Mouse (Mus musculus) lung, adult 2 months (tissue): ENCODE measurements around the gene Espl1. TPM values are rescaled to one million over a fixed set of nuclear protein-coding genes. Genes with fewer than 3 reads are reported as not detected.
A peak's percentile ranks its signal among the peaks of the same experiment; 100 is the strongest.

Experiments
- DNase-seq: peaks from one replicate; pipeline ENCODE4 v3.0.0; 2022
- H3K4me1 ChIP-seq: fragments of 200-500 bp; 2 replicates; pipeline ENCODE4 v1.6.1; 2011; ENCODE audit warnings: low read length; ENCODE audit not compliant: control insufficient read depth, insufficient read depth
- H3K4me3 ChIP-seq: fragments of 200-500 bp; replicated peaks from 2 replicates; pipeline ENCODE3; 2011; ENCODE audit warnings: low read depth, mild to moderate bottlenecking, control low read depth, low read length; ENCODE audit errors: extremely low read depth
- CTCF ChIP-seq: fragments of 200-500 bp; IDR thresholded peaks from 2 replicates; pipeline ENCODE4 v1.5.1; 2011; ENCODE audit warnings: mild to moderate bottlenecking, low read length, control low read depth; ENCODE audit not compliant: insufficient read depth
- POLR2A ChIP-seq: fragments of 200-500 bp; IDR thresholded peaks from 2 replicates; pipeline ENCODE4 v1.6.1; 2011; ENCODE audit warnings: low read depth, mild to moderate bottlenecking, control low read depth, low read length, borderline replicate concordance; ENCODE audit errors: extremely low read depth
- whole genome bisulfite sequencing: fragments of 180-500 bp; shearing (Covaris S2); methylation state at CpG from one replicate; pipeline ENCODE4 v1.1.7; 2018; 5-methylcytosine and 5-hydroxymethylcytosine counted together
- polyA plus RNA-seq: library from polyadenylated mRNA; depleted of rRNA; stranded (reverse); fragments of >200 nt; gene quantifications from 2 replicates; pipeline ENCODE4 v1.2.3, GENCODE M21; 2012

Espl1 gene
- polyA plus RNA-seq, 1 experiment: 3.8 TPM

DNA sequence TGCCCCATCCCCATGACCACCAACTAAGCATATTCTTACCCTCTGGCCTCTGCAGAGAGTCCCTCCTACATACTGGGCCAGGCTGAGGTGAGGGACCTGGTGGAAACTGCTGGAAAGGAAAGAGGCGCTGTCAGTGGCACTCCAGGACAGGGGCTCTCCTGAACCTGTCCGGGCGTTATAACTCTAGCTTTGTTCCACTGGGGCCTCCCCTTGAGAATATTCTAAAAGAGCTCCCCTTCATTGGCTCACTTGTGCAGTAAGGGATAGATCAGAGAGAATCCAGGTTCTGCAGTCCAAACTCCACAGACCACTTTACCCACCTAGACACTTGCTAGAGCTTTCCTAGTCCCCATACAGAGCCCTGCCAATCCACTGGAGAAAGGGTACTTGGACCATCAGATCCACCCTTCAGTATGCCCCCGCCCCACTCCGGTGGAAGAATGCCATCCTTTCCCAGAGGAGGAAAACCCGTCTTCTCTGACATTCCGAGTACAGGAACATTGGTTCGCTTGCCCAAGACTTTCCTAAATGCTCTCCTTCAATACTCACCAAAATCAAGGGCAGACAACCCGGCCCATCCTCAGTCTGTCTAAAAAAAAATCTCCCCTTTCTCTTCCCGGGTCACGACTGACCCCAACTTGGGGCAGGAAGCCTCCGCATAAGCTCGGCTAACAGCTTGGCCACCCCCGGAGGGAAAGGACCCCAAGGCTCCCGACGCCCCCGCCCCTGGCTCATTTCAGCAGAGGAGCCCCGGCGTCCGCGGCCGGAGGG is 39.5 kb upstream of the Espl1 start:
- Histone ChIP-seq H3K4me3 (peak overlapping the region; percentile 75), H3K4me1 (peaks cover 12% of the 10 kb centered on the region)
- TF ChIP-seq POLR2A (no peak), CTCF (no peak)
- DNase-seq: peak; percentile 39
- WGBS: 9% methylated on average over 22 of the region's 22 CpGs

DNA sequence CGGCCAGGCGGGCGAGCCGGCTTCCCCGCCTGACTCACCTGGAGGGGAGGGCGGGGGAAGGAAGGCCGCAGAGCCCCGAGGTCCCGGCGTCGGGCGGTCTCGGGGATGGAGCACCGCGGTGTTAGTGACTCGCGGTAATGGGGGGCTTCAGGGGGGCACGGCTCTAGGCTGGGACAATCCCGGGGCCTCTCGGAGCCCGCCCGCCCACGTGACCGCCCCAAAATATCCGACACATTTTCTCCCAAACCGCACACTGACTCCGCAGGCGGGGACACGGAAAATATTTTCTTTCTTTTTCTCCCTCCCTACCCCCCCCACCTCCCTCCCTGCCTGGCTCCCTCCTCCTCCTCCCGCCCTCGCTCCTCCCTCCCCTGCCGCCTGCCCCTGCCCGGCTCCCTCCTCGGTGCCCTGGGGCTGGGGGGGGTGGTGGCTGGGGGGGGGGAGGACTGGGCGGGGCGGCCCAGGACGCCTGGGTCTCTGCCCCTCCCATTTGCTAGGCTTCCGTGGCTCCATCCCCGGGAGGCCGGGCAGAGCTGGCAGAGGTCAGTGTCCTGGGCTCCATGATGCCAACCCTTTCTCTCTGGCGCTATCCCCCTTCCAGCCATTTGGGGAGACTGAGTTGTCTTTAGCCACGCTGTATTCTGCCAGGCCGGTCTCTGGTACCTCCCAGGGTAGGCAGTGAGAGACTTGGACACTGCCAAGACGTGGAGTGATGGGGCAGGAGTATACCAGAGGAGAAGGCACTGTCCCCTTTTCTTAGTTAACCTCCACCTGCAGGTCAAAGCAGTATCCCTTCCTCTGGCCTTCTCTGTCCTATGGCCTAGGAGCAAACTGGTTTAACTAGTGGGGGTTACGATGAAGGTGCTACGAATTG is 38.6 kb upstream of the Espl1 start, which contains the start of gene Rarg:
Rarg (minus strand) TSS at position 316 of the 874 bp plus-strand sequence.
- peaks cover 12% of the 10 kb centered on the region for H3K4me1 ChIP-seq
- WGBS: 2% methylated on average over 41 of the region's 46 CpGs
- H3K4me3 ChIP-seq: peak within 1 kb of the TSS; percentile 75
- DNase-seq: peak; percentile 76
- TF ChIP-seq POLR2A: peak; percentile 60; the same call in 1 of the 2 replicates
- TF ChIP-seq CTCF: no peak

DNA sequence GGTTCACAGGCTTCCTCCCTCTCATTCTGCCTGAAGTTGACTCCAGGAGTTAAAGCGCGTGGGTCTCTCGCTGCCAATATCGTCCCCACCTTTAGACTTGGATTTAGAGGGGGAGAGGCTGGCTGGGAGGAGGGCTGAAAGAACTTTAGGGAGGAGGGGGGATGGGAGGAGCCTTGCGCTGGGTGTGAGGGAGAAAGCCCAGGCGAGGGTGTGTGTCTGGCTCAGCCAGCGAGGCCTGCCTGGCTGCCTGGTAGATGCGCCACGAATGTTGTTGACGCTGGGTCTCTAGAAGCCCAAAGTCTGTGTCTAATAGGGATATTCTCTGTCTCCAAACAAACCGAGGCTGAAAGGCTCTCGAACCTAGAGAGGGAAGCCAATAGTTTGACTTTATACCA is 38.0 kb upstream of the Espl1 start:
- WGBS: 28% methylated on average over 12 of the region's 12 CpGs
- TF ChIP-seq POLR2A: peak; percentile 81; the same call in 1 of the 2 replicates
- no peak for TF ChIP-seq CTCF
- peaks cover 12% of the 10 kb centered on the region for H3K4me1 ChIP-seq
- peak; percentile 62 for DNase-seq
- peak overlapping the region; percentile 75 for H3K4me3 ChIP-seq

DNA sequence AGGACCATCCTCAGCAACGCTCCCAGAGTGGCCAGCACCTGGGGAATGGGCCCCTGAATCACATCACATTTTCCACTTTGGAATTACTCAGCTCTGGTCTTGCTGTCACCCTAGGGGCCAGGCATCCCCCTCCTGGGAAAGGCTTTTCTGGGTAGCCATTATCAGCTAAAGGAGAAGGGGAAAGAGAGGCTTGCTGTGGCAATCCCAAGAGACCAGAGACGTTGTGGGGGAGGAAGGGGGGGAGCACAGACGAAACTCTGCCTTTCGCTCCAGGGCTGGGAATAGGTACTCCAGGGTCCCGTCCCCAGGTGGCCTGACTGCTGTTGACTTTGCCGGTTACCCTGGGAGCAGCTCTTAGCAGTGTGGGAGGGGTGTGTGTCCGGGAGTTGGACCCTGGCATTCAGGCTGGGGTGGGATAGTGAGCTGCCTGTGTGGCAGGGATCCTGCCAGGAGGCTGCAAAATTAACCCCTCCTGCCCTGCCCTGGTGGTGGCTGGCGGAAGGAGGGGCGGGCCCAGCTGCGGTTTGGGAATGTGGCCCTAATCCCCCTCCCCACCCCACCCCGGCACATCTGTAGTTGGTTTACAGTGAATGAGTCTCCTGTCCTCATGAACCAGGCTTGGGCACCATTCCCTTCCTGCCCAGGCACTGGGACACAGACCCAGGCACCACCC is 37.3 kb upstream of the Espl1 start:
- Histone ChIP-seq H3K4me3 (no peak overlapping the region), H3K4me1 (peaks cover 12% of the 10 kb centered on the region)
- TF ChIP-seq POLR2A (no peak), CTCF (no peak)
- 37% methylated on average over 9 of the region's 11 CpGs for WGBS
- no peak for DNase-seq

DNA sequence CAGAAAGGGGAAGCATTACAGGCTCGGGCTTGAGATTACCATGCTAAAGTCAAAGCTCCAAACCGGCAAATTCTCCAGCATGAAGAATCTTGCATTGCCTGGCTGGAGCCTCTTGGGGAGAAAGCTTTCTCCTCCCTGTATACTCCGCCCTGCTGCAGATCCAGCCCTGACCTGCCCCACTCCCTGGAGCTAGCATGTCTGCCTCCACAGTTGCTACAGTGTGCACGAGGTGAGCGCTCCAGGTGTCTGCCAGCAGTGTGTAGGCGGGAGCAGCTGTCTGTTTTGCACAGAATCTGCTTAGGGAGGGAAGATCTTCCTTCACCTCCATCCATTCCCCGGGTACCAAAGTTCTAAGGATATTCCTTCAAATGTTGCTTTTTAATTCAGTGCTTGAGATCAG is 33.5 kb upstream of the Espl1 start:
- Histone ChIP-seq H3K4me3 (no peak overlapping the region), H3K4me1 (peaks cover 7% of the 10 kb centered on the region; the same call in 1 of the 2 replicates)
- DNase-seq: no peak
- 51% methylated on average over 7 of the region's 7 CpGs for WGBS
- TF ChIP-seq CTCF: no peak
- TF ChIP-seq POLR2A: no peak

DNA sequence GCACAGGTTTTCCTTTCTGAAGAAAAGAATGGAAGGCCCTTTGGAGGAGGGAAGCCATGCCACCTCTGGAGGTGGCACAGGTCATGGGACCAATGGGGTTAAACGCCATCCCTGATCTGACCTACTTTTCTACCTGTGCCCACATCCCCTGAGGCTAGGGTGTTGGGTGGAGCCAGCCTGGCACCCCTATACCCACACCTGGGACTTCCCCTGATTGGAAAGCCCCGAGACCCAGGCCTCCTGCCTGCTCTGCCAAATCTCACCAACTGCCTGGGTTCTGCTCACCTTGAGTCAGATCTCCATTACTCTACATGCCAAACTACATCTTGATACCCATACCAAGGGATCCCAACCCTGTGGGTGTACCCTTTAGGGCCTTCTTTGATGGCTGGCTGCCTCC is 33.0 kb upstream of the Espl1 start:
- whole genome bisulfite sequencing: 73% methylated on average over 2 of the region's 2 CpGs
- TF ChIP-seq POLR2A (no peak), CTCF (no peak)
- Histone ChIP-seq H3K4me3 (no peak overlapping the region), H3K4me1 (peaks cover 3% of the 10 kb centered on the region; the same call in 1 of the 2 replicates)
- no peak for DNase-seq

DNA sequence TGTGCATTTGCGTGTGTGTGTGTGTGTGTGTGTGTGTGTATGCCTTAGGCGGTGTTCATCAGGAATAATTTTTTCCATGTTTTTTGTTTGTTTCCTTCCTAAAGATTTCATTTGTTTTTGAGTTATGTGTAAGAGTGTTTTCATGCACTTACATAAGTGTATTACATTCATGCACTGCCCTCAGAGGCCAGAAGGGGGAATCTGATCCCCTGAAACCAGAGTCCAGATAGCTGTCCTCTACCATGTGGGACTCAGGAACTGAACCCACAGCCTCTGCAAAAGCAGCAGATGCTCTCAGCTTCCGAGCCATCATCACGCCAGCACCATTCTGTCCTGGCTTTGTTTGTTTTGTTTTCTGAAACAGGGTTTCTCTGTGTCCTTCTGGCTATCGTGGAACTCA is 30.5 kb upstream of the Espl1 start:
- 91% methylated on average over 5 of the region's 5 CpGs for WGBS
- TF ChIP-seq POLR2A: no peak
- peak; percentile 20; the same call in 1 of the 2 replicates for TF ChIP-seq CTCF
- DNase-seq: no peak
- H3K4me3 ChIP-seq: no peak overlapping the region
- H3K4me1 ChIP-seq: no peaks in the 10 kb centered on the region

DNA sequence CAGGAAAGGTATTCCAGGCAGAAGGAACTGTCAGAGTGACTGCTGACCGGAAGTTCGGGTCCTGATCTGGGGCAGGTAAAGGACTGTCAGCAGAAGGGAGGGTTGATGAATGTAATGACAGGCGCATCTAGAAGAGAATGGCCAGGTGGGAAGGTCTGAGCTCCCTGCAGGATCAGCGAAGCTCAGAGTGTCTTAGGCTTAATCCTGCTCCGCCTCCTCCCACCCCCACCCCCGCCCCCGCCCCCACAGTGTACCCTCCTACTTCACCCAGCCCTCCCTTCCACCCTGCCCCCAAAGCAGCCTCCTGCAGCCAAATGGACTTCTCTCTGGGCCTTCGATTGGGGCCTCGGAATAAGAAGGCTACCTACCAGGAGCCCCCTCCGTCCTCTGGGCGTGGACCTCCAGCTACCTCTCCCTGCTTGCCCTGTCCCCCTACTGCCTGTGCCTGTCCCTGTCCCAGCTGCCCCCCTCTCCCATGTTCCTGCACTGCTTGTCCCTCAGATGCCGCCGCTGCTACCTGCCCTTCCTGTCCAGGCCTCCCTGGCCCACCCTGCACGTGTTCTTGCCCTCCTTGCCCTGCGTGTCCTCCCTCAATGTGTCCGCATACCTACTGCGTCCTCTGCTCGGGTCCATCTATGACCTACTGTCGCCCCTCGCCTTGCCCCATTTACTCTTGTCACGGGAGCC is 25.6 kb upstream of the Espl1 start, which contains the start of gene Gm9918:
Gm9918 (plus strand) TSS at position 290 of the 687 bp plus-strand sequence.
- no peak for DNase-seq
- 44% methylated on average over 21 of the region's 21 CpGs for WGBS
- TF ChIP-seq POLR2A (no peak), CTCF (no peak)
- Histone ChIP-seq H3K4me3 (peak within 1 kb of the TSS; percentile 13), H3K4me1 (peaks cover 5% of the 10 kb centered on the region; the same call in 1 of the 2 replicates)

DNA sequence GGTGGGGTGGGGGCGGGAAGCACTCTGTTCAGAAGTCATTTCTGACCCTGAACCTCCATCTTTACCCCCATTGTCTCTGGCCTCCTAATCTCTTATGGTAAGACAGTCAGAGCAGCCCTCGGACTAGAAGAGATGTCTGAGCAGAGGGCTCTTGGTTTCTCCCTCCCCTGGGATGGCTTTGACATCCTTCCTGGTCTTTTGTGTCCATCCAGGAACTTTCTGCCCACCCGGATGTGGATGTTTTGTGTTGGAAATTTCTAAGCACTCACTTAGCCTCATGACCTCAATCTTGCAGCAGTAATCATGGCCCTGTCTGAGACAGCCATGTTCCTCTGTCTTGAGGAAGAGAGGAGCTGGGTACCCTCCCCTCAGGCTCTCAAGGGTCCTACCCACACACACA is 24.6 kb upstream of the Espl1 start:
- Histone ChIP-seq H3K4me3 (no peak overlapping the region), H3K4me1 (peaks cover 5% of the 10 kb centered on the region; the same call in 1 of the 2 replicates)
- TF ChIP-seq POLR2A: no peak
- 27% methylated on average over 3 of the region's 3 CpGs for WGBS
- DNase-seq: no peak
